Comparison of ENCODE assay signal across 29 mouse cellular contexts in genomic region chr7:49807846-49808622, GRCm38 (mm10). TPM values are rescaled to one million over a fixed set of nuclear protein-coding genes. Genes with fewer than 3 reads are reported as not detected.
A peak's percentile ranks its signal among the peaks of the same experiment; 100 is the strongest.
DNase-seq lines count a peak whose midpoint lies in the region; ATAC-seq lines count a peak whose summit lies in the region.
"Had no signal": no experiment of that assay in that cellular context is flagged by ENCODE, and none has a peak within 500 bp of the region (broad histone marks: within the 10 kb centered on the region; RNA-seq: fewer than 3 reads in every experiment).

No protein-coding gene starts in this region.

- H3K9me3 ChIP-seq in hindbrain, embryonic 13.5 days, result no peaks in the 10 kb centered on the region
- no peaks in the 10 kb centered on the region for H3K9me3 ChIP-seq in hindbrain, embryonic 10.5 days
- no peaks in the 10 kb centered on the region for H3K9me3 ChIP-seq in hindbrain, embryonic 14.5 days (ENCODE audit: control insufficient read depth, low read length)
- H3K9me3 ChIP-seq in neural tube, embryonic 14.5 days (ENCODE audit: control insufficient read depth, low read length), result no peaks in the 10 kb centered on the region
- H3K9me3 ChIP-seq: embryonic facial prominence, embryonic 12.5 days; intestine, embryonic 15.5 days; limb, embryonic 12.5 days; stomach, embryonic 15.5 days had no signal

- H3K27ac ChIP-seq in hindbrain, embryonic 13.5 days, result peak overlapping the region; percentile 58; the same call in 1 of the 2 replicates
- no peak overlapping the region for H3K27ac ChIP-seq in hindbrain, embryonic 10.5 days
- peak overlapping the region; percentile 57; the same call in 1 of the 2 replicates for H3K27ac ChIP-seq in hindbrain, embryonic 14.5 days
- H3K27ac ChIP-seq in neural tube, embryonic 14.5 days (ENCODE audit: low read depth, low read length), result peak overlapping the region; percentile 34
- H3K27ac ChIP-seq: embryonic facial prominence, embryonic 12.5 days; intestine, embryonic 15.5 days; limb, embryonic 12.5 days; macrophage; stomach, embryonic 15.5 days had no signal

- DNase-seq in hindbrain, embryonic 10.5 days (ENCODE audit: low spot score), result no peak
- DNase-seq in ZHBTc4 (ENCODE audit: low read depth, low spot score), result peak; percentile 4
- no peak for DNase-seq in hindbrain, embryonic 14.5 days (ENCODE audit: low spot score)
- DNase-seq in spleen, postnatal 36 days (ENCODE audit: low spot score in 2 of 2), result no peak
- DNase-seq in frontal cortex, postnatal 25 days (ENCODE audit: low spot score in 2 of 2), result no peak
- DNase-seq: adrenal gland, adult 8-10 months; cerebellum, adult 2 months; cerebellum, postnatal 25 days; gastrocnemius, postnatal 25 days; heart, postnatal 4 days; kidney, adult 9 months; kidney, postnatal 14 days; liver, postnatal 0 days; right cerebral cortex, adult 18-20 months; right cerebral cortex, postnatal 4 days; thymus, postnatal 4 days had no signal

- H3K36me3 ChIP-seq in hindbrain, embryonic 13.5 days, result peaks cover 10% of the 10 kb centered on the region
- H3K36me3 ChIP-seq in hindbrain, embryonic 10.5 days, result peaks cover 46% of the 10 kb centered on the region
- H3K36me3 ChIP-seq in hindbrain, embryonic 14.5 days (replicated peaks; ENCODE audit: control insufficient read depth, insufficient read depth), result peaks cover 20% of the 10 kb centered on the region
- H3K36me3 ChIP-seq in neural tube, embryonic 14.5 days (ENCODE audit: control insufficient read depth, insufficient read depth, low read length), result no peaks in the 10 kb centered on the region

- no peak overlapping the region for H3K9ac ChIP-seq in hindbrain, embryonic 13.5 days
- H3K9ac ChIP-seq in hindbrain, embryonic 14.5 days, result no peak overlapping the region
- H3K9ac ChIP-seq in neural tube, embryonic 14.5 days (replicated peaks; ENCODE audit: low read depth, low read length), result no peak overlapping the region
- H3K9ac ChIP-seq: embryonic facial prominence, embryonic 12.5 days; intestine, embryonic 15.5 days; limb, embryonic 12.5 days; liver, postnatal 0 days; stomach, embryonic 15.5 days had no signal

- H3K27me3 ChIP-seq in hindbrain, embryonic 13.5 days, result no peaks in the 10 kb centered on the region
- H3K27me3 ChIP-seq in hindbrain, embryonic 10.5 days (ENCODE audit: insufficient read depth, poor library complexity, severe bottlenecking), result no peaks in the 10 kb centered on the region
- no peaks in the 10 kb centered on the region for H3K27me3 ChIP-seq in hindbrain, embryonic 14.5 days (ENCODE audit: control insufficient read depth, insufficient read depth, low read length)
- no peaks in the 10 kb centered on the region for H3K27me3 ChIP-seq in neural tube, embryonic 14.5 days (ENCODE audit: control insufficient read depth, insufficient read depth, low read length)
- H3K27me3 ChIP-seq: embryonic facial prominence, embryonic 12.5 days; intestine, embryonic 15.5 days; limb, embryonic 12.5 days; stomach, embryonic 15.5 days had no signal

- 70% methylated on average over 17 of the region's 17 CpGs for WGBS in hindbrain, embryonic 13.5 days
- 90% methylated on average over 17 of the region's 17 CpGs for WGBS in hindbrain, embryonic 10.5 days
- WGBS in hindbrain, embryonic 14.5 days, result 70% methylated on average over 17 of the region's 17 CpGs
- WGBS in neural tube, embryonic 14.5 days, result 50% methylated on average over 17 of the region's 17 CpGs

- peaks cover 14% of the 10 kb centered on the region for H3K4me1 ChIP-seq in hindbrain, embryonic 13.5 days (replicated peaks)
- H3K4me1 ChIP-seq in hindbrain, embryonic 10.5 days (replicated peaks), result no peaks in the 10 kb centered on the region
- H3K4me1 ChIP-seq in hindbrain, embryonic 14.5 days (replicated peaks; ENCODE audit: control insufficient read depth, insufficient read depth, low read length), result no peaks in the 10 kb centered on the region
- H3K4me1 ChIP-seq in neural tube, embryonic 14.5 days (ENCODE audit: control insufficient read depth, insufficient read depth, low read length), result no peaks in the 10 kb centered on the region
- H3K4me1 ChIP-seq: embryonic facial prominence, embryonic 12.5 days; intestine, embryonic 15.5 days; limb, embryonic 12.5 days; stomach, embryonic 15.5 days had no signal

- peak; percentile 54 for ATAC-seq in hindbrain, embryonic 13.5 days (ENCODE audit: low FRiP score)
- ATAC-seq in hindbrain, embryonic 14.5 days (ENCODE audit: low FRiP score), result peak; percentile 43; the same call in 1 of the 2 replicates
- peak; percentile 72; the same call in 1 of the 2 replicates for ATAC-seq in neural tube, embryonic 14.5 days (ENCODE audit: low read depth)
- ATAC-seq in erythroid progenitor cell, adult 5-6 weeks (replicated peaks; ENCODE audit: low FRiP score, poor library complexity, severe bottlenecking), result no peak
- ATAC-seq: forebrain, embryonic 14.5 days; intestine, embryonic 15.5 days; liver, postnatal 0 days; lung, postnatal 0 days had no signal

- H3K4me2 ChIP-seq in hindbrain, embryonic 13.5 days, result no peak overlapping the region
- no peak overlapping the region for H3K4me2 ChIP-seq in hindbrain, embryonic 14.5 days (replicated peaks)
- H3K4me2 ChIP-seq in neural tube, embryonic 14.5 days (ENCODE audit: low read depth, low read length), result no peak overlapping the region
- H3K4me2 ChIP-seq: embryonic facial prominence, embryonic 12.5 days; intestine, embryonic 15.5 days; limb, embryonic 12.5 days; liver, embryonic 11.5 days; stomach, embryonic 15.5 days had no signal

- H3K4me3 ChIP-seq in hindbrain, embryonic 13.5 days, result no peak overlapping the region
- H3K4me3 ChIP-seq in hindbrain, embryonic 10.5 days, result no peak overlapping the region
- no peak overlapping the region for H3K4me3 ChIP-seq in hindbrain, embryonic 14.5 days (replicated peaks; ENCODE audit: low read length)
- no peak overlapping the region for H3K4me3 ChIP-seq in neural tube, embryonic 14.5 days (ENCODE audit: low read depth, low read length)
- H3K4me3 ChIP-seq: embryonic facial prominence, embryonic 12.5 days; erythroblast, embryonic 14.5 days; intestine, embryonic 15.5 days; limb, embryonic 12.5 days; myocyte; stomach, embryonic 15.5 days had no signal

RNA-seq across cellular contexts. Expression of gene Prmt3, which starts 29.9 kb away (rescaled TPM):
- polyA plus RNA-seq in hindbrain, embryonic 13.5 days (2015; fragmentation: Nextera tagmentation; extraction: Ambion mirVana), result 50.8 and 52.5 TPM in 2 replicates
- 49.7 and 65.0 TPM in 2 replicates for polyA plus RNA-seq in hindbrain, embryonic 10.5 days (2016; fragmentation: Nextera tagmentation; extraction: Ambion mirVana)
- 51.2 and 57.0 TPM in 2 replicates for polyA plus RNA-seq in hindbrain, embryonic 14.5 days (2014; fragmentation: Nextera tagmentation; extraction: Ambion mirVana)
- 53.2 and 56.3 TPM in 2 replicates for polyA plus RNA-seq in neural tube, embryonic 14.5 days (2014; fragmentation: Nextera tagmentation; extraction: Ambion mirVana)
- 10.8 and 26.4 TPM in 2 replicates for total RNA-seq in erythroid progenitor cell, adult 5-6 weeks (2015; ENCODE audit: low replicate concordance)
- 5.6 and 11.0 TPM in 2 replicates for total RNA-seq in erythroid progenitor cell, adult 5-6 weeks (2017; ENCODE audit: low replicate concordance)

RNA-seq across cellular contexts. Expression of gene Htatip2, which starts 49.1 kb away (rescaled TPM):
- 3.1 and 3.5 TPM in 2 replicates for polyA plus RNA-seq in hindbrain, embryonic 13.5 days (2015; fragmentation: Nextera tagmentation; extraction: Ambion mirVana)
- 3.6 and 4.3 TPM in 2 replicates for polyA plus RNA-seq in hindbrain, embryonic 10.5 days (2016; fragmentation: Nextera tagmentation; extraction: Ambion mirVana)
- 3.0 and 3.5 TPM in 2 replicates for polyA plus RNA-seq in hindbrain, embryonic 14.5 days (2014; fragmentation: Nextera tagmentation; extraction: Ambion mirVana)
- polyA plus RNA-seq in neural tube, embryonic 14.5 days (2014; fragmentation: Nextera tagmentation; extraction: Ambion mirVana), result 2.7 and 3.8 TPM in 2 replicates
- 31.4 and 49.5 TPM in 2 replicates for total RNA-seq in erythroid progenitor cell, adult 5-6 weeks (2015; ENCODE audit: low replicate concordance)
- total RNA-seq in erythroid progenitor cell, adult 5-6 weeks (2017; ENCODE audit: low replicate concordance), result 37.7 and 51.5 TPM in 2 replicates
